Mouse (Mus musculus) E14TG2a.4 (cell line): ENCODE measurements around the gene Gm815.

ENCODE experiments used
- CTCF ChIP-seq: conservative IDR thresholded peaks from 2 replicates; pipeline ENCODE4 v1.5.1; 2014; ENCODE audit warnings: low read length
- POU5F1 ChIP-seq: IDR thresholded peaks from 2 replicates; pipeline ENCODE4 v1.6.1; 2014; ENCODE audit warnings: low read length, borderline replicate concordance

GRCm38 (mm10) chr19:26844813-26845212 is 40.9 kb upstream of the Gm815 start:
- TF ChIP-seq CTCF = no peak
- no peak for TF ChIP-seq POU5F1
